Mouse (Mus musculus) cerebellum, postnatal 25 days (tissue): Measurements from ENCODE around the gene A530032D15Rik.
"Not testable (repeated sequence)": the region's sequence is repeated elsewhere in the genome, so short reads cannot be mapped to it uniquely, and the experiment has no call there.

Experiments
- DNase-seq, 2 experiments: peaks; one replicate each; pipeline ENCODE4 v3.0.0; 2021; ENCODE audit warnings: mixed read lengths in 2 of 2

Gene A530032D15Rik

GRCm38 (mm10) chr1:85109753-85110152, at the start of gene A530032D15Rik:
Gene A530032D15Rik (minus strand): TSS chr1:85109853.
- not testable (repeated sequence) for DNase-seq

DNA sequence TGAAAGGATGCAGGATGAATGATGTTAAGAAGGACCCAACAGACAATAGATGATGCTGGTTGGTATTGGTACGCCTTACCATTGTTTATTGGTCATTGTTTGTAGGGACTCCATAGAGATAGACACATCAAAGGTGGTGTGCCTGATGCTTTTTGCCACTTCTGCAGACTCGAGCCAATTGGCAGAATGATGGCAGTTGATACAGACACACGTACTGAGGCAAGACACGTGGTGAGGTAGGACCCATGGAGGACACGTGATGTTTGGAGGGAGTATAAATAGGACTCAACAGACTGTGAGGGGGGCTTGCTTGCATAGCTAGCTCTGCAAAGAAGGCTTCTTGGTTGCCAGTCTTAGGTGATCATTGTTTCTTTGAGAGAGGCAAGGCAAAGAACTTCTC, 45.5 kb upstream of the A530032D15Rik start:
- DNase-seq: not testable (repeated sequence)

- DNase-seq: not testable (repeated sequence)
These were observed 24.0 kb upstream of the A530032D15Rik start for GRCm38 (mm10) chr1:85133671-85134070.

DNA sequence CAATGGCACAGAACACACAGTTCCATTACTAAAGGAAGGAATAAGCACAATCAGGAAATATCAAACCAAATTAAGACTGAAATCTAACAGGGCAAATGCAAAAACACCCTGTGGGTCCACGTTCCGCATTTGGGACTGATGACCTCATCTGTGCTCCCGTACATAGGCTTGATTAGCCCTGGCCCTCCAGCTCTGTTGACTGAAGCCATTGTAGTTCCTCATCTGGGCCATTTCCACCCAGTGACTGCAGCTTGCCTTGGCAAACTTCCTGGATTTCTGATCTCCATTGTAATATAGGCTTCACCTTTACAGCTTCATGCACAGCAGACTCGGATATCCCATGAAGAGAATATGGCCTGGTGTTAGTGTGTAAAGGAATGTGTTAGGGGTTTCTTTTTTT, 12.2 kb upstream of the A530032D15Rik start:
- DNase-seq: not testable (repeated sequence)

GRCm38 (mm10) chr1:85118341-85118740, 8.7 kb upstream of the A530032D15Rik start:
- DNase-seq: not testable (repeated sequence)

DNA sequence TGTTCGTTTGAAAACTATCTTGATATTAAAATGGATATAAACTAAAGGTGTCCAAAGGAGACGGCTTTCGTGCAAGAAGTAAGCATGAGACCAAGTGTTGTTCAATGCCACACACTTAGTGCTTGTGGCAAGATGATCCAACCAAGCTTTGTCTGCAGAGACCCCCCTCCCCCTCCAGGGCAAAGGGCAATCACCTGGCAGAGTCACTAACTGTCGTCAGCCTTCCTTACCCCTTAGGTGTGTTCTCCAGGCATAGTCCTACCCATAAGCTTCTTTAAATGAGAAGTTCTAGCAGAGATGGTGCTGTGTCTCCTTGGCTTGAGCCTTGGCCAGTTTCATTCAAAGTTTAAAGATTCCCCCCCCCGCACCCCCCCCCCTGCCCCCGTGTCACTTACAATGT, 7.9 kb upstream of the A530032D15Rik start:
- DNase-seq: not testable (repeated sequence)

DNA sequence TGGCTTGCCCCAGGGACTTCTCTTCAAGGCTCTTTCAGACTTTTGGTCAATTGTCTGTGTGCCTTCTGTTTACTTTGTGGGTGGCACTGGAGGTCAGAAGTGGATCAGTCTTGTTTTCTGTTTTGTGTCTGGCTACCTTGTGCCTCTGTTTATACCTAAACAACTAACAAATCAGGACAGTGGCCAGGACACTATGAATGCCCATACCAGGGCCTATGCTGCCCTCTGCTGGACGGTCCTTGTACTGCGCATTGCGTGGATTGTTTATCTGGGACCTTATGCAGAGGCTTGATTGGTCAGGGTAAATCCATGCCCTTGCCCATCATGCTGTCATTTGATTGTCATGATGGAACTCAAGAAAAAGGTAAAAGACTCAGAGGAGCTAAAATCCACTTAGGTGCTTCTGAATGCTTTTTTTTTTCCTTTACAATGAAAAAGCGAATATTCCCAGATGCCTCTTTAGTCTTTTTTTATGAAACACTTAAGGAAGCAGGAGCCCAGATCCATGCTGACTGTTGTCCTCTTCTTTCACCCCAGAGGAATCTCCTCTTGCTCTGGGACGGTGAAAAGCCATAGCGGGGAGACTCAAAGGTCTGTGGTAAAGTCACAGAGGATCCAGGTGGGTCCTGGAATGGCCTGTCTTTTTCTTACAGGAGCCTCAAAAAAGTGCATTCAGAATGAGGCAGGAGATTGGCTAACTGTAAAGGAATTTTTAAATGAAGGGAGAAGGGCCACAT, 5.2 kb upstream of the A530032D15Rik start:
- DNase-seq: peak; percentile 39 to 47

DNA sequence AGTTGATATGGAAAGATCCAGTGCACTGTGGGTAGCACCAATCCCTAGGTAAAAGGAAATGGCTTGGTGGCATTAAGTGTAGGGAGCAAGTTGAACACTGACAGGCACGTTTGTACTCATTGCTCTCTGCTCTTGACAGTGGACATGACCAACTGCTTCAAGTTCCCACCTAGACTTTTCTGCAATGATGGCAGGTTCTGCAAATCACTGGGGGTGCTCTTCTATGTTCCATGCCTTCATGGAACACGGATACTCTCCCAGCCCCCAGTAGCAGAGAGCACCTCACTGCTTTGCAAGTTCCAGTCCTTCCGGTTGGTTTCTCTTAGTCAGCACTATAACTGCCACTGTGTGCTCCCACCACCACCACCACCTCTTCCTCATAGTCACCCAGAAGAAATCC, 4.4 kb upstream of the A530032D15Rik start:
- not testable (repeated sequence) for DNase-seq

DNA sequence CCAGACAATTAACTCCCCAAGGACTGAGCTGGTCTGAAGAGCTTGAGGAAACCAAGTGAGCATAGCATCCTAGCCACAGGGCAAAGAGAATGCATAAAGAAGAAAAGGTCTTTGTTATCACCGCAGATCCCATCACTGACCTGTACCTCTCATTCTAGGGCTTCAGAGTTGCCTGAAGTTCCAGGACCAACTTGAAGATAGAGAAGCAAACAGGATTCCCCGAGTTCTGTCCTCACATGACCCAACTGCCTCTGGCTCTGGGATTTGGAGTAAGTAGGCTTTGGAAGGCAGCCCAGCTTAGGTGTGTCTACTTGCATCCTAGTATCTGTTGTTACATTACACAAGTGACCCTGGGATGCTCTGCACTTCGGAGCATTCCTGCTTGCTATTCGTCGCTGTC, 3.2 kb upstream of the A530032D15Rik start:
- DNase-seq: not testable (repeated sequence)

- not testable (repeated sequence) for DNase-seq
These were observed 2.6 kb upstream of the A530032D15Rik start for GRCm38 (mm10) chr1:85112266-85112665.

GRCm38 (mm10) chr1:85111572-85111971, 1.9 kb upstream of the A530032D15Rik start:
- DNase-seq: not testable (repeated sequence)

DNA sequence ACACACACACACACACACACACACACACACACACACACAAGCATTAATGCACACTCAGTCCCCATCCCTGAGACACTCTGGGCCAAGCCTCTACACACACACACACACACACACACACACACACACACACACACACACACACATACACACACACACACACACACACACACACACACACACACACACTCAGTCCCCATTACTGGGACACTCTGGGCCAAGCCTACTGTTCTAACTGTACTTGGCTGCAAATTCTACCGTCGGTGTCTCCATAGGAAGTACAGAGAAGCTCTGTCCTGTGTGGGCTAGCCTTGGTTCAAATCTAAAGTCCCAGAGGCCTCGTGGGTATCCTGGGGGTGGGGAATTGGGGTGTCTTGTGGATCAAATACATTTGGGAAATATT, 1.2 kb upstream of the A530032D15Rik start:
- DNase-seq: not testable (repeated sequence)

DNA sequence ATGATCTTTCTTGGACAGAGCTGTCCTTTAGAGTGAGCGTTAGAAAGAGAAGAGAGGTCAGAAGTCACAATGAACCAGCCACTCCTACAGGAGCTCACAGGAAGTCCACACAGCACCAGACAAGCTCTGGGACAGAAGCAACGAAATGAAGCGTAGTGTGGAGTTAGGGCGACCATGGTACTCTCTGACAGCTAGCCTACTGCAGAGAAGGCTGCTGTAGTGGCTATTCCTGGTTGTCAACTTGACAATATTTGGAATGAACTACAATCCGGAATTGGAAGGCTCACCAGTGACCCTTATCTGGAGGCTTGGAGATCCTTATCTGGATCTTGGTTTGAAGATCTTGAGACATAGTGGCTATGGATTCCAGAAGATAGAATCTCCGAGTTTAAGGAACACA, 3.6 kb downstream of the A530032D15Rik start:
- not testable (repeated sequence) for DNase-seq

DNA sequence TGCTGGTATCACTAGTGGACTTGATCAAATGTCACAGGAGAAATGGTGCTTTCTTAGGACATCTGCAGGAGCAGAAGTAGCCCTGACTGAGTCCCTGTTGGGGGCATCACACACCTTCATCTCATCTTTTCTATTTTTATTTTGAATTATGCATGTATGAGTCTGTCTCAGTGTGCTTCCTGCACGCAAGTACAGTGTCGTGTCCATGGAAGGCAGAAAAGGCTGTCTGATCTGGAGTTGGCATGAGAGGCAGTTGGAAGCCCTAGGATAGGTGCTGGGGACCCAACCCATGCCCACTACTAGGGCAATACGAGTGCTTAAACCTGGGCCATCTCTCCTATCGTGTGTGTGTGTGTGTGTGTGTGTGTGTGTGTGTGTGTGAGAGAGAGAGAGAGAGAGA, 4.3 kb downstream of the A530032D15Rik start:
- DNase-seq: not testable (repeated sequence)

GRCm38 (mm10) chr1:85101754-85102153, 7.9 kb downstream of the A530032D15Rik start:
- DNase-seq: not testable (repeated sequence)

DNA sequence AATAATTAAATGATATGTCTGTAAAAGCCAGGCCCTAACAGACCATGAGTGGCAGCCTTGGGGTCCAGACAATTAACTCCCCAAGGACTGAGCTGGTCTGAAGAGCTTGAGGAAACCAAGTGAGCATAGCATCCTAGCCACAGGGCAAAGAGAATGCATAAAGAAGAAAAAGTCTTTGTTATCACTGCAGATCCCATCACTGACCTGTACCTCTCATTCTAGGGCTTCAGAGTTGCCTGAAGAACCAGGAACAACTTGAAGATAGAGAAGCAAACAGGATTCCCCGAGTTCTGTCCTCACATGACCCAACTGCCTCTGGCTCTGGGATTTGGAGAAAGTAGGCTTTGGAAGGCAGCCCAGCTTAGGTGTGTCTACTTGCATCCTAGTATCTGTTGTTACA, 9.8 kb downstream of the A530032D15Rik start, which contains the start of gene Gm10553:
Gene Gm10553 (plus strand): TSS at position 301 of the 400 bp plus-strand sequence.
- not testable (repeated sequence) for DNase-seq

DNA sequence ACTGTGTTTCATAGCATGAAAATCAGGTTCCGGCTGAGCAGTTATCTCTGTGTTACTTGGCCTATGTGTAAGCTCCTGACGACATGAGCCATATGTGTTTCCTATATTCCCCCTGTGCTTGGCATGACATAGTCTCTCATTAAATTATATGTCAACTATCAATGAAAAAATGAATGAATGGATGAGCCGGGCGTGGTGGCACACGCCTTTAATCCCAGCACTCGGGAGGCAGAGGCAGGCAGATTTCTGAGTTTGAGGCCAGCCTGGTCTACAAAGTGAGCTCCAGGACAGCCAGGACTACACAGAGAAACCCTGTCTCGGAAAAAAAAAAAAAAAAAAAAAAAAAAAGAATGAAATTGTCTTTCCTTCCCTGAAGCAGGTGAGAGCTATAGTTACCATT, 10.6 kb downstream of the A530032D15Rik start:
- DNase-seq: not testable (repeated sequence)

DNA sequence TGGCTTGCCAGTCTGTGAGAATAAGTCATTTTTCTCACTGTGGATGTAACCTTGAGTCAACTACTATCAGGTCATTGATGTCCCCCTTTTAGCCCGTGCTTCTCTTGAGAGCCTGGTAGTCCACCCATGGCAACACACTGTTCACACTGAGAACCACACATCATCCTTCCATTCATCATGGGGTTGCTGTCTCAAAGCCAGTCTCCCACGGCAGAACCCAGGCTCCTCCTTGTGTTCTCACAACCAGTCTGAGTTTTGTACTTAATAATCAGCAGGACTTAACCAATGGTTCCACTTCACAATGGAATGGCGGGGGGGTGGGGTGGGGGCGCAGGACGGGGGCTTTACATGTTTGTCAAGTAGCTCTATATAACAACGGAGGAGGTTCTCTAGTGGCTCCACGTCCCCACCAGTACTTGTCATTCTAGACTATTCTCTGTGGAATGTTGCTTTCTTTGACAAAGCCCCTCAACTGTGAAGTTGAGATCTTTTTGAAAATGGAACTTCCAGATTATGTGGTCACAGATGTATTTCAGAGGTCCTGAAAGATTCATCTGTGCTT, 16.6 kb downstream of the A530032D15Rik start:
- not testable (repeated sequence) for DNase-seq

DNA sequence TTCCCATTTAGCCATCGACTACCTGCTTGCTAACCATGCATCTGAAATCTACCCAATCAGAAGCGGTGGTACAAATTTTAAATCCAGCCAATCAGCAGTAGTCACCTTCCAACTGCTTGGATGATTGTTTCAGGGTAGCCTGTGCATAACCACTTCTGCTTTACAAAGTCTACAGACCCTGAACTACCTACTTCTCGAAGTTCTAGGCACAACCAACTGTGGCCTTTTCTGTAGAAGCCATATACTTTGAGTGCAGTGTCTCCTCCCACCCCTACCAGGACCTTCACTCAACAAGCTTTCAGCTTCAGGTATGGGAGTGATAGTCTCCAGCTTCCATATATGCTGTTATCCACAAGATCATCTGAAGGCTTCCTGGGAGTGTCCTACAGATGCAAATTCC, 17.5 kb downstream of the A530032D15Rik start:
- not testable (repeated sequence) for DNase-seq

GRCm38 (mm10) chr1:85086211-85086610, 23.4 kb downstream of the A530032D15Rik start:
- not testable (repeated sequence) for DNase-seq

- DNase-seq: not testable (repeated sequence)
These were observed 24.9 kb downstream of the A530032D15Rik start for GRCm38 (mm10) chr1:85084803-85085202.

DNA sequence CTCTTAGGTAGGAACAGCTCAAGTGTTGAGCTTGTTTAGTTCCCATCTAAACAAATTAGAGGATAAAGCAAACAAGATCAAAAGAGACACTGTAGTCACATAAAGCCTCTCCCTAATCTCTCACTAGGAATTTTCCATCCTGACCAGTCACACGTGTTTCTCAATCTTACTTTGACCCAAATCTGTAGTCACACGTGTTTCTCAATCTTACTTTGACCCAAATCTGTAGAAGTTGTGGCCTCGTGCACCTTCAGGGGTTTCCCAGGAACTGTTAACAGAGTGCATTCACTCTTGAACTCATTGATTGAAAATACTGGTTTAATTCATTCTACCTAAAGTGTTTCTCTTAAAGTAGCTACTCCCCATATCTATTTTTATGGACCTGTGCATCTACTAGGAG, 36.6 kb downstream of the A530032D15Rik start:
- DNase-seq: not testable (repeated sequence)

GRCm38 (mm10) chr1:85071690-85072089, 38.0 kb downstream of the A530032D15Rik start:
- not testable (repeated sequence) for DNase-seq

- not testable (repeated sequence) for DNase-seq
These were observed 73.9 kb downstream of the A530032D15Rik start for GRCm38 (mm10) chr1:85035801-85036200.
